Mouse (Mus musculus) cerebellum, postnatal 4 days (tissue): ENCODE data around the gene Wdr45b.
"Not testable (repeated sequence)": the region's sequence is repeated elsewhere in the genome, so short reads cannot be mapped to it uniquely, and the experiment has no call there.

Source experiments
- DNase-seq, 2 experiments: peaks; one replicate each; pipeline ENCODE4 v3.0.0; 2022; ENCODE audit warnings: low spot score in 2 of 2, mixed read lengths in 1 of 2

Gene Wdr45b

GRCm38 (mm10) chr11:121328206-121328605 lies 26.0 kb downstream of the Wdr45b start:
- DNase-seq = no peak

GRCm38 (mm10) chr11:121326681-121327080 lies 27.6 kb downstream of the Wdr45b start:
- DNase-seq = no peak

- DNase-seq = no peak
These were observed 28.2 kb downstream of the Wdr45b start for GRCm38 (mm10) chr11:121326034-121326433.

- DNase-seq = not testable (repeated sequence)
These were observed 46.5 kb downstream of the Wdr45b start for GRCm38 (mm10) chr11:121307712-121308111.

GRCm38 (mm10) chr11:121306608-121307007 lies 47.6 kb downstream of the Wdr45b start:
- no peak for DNase-seq

- DNase-seq = no peak
These were observed 48.9 kb downstream of the Wdr45b start for GRCm38 (mm10) chr11:121305371-121305770.

GRCm38 (mm10) chr11:121300265-121300664 lies 54.0 kb downstream of the Wdr45b start:
- DNase-seq = no peak

- DNase-seq = no peak
These were observed 55.8 kb downstream of the Wdr45b start for GRCm38 (mm10) chr11:121298493-121298892.

- DNase-seq = no peak
These were observed 59.5 kb downstream of the Wdr45b start for GRCm38 (mm10) chr11:121294771-121295170.

GRCm38 (mm10) chr11:121289859-121290258 lies 64.4 kb downstream of the Wdr45b start:
- DNase-seq = no peak

GRCm38 (mm10) chr11:121282911-121283310 lies 71.3 kb downstream of the Wdr45b start:
- no peak for DNase-seq

GRCm38 (mm10) chr11:121278011-121278410 lies 76.2 kb downstream of the Wdr45b start:
- no peak for DNase-seq

GRCm38 (mm10) chr11:121277516-121277915 lies 76.7 kb downstream of the Wdr45b start:
- DNase-seq = no peak
